Mouse (Mus musculus) forebrain, embryonic 11.5 days (tissue): ENCODE data around the gene Plekhg4. TPM values are rescaled to one million over a fixed set of nuclear protein-coding genes. Genes with fewer than 3 reads are reported as not detected.
A peak's percentile ranks its signal among the peaks of the same experiment; 100 is the strongest.

Source experiments
- ATAC-seq: fragments of 200-750 bp; cut with Nextera tagmentation; replicated peaks from 2 replicates; pipeline ENCODE4 v1.8.0; 2017; ENCODE audit warnings: moderate TSS enrichment; ENCODE audit not compliant: low FRiP score
- DNase-seq: peaks from one replicate; pipeline ENCODE4 v3.0.0-alpha.2; 2017; ENCODE audit warnings: low spot score
- H3K27ac ChIP-seq: fragments of 300-500 bp; sonication (generic); 2 replicates; pipeline ENCODE4 v1.5.1; 2014; ENCODE audit warnings: low read depth, low read length
- H3K27me3 ChIP-seq: fragments of 300-500 bp; sonication (generic); 2 replicates; pipeline ENCODE4 v1.6.1; 2014; ENCODE audit warnings: mild to moderate bottlenecking, low read length, mixed read lengths; ENCODE audit not compliant: control insufficient read depth, insufficient read depth
- H3K36me3 ChIP-seq: fragments of 300-500 bp; sonication (generic); 2 replicates; pipeline ENCODE4 v1.6.1; 2014; ENCODE audit warnings: mild to moderate bottlenecking, low read length, moderate library complexity, mixed read lengths; ENCODE audit not compliant: control insufficient read depth, insufficient read depth
- H3K4me1 ChIP-seq: fragments of 300-500 bp; sonication (generic); replicated peaks from 2 replicates; pipeline ENCODE4 v1.6.1; 2014; ENCODE audit warnings: low read length, mixed read lengths; ENCODE audit not compliant: control insufficient read depth, insufficient read depth
- H3K4me2 ChIP-seq: fragments of 300-500 bp; sonication (generic); 2 replicates; pipeline ENCODE4 v1.6.1; 2014; ENCODE audit warnings: low read depth, mild to moderate bottlenecking, low read length, moderate library complexity, mixed read lengths; ENCODE audit not compliant: severe bottlenecking
- H3K4me3 ChIP-seq: fragments of 300-500 bp; sonication (generic); 2 replicates; pipeline ENCODE4 v1.5.1; 2014; ENCODE audit warnings: low read depth, low read length
- H3K9ac ChIP-seq: fragments of 300-500 bp; sonication (generic); 2 replicates; pipeline ENCODE4 v1.6.1; 2014; ENCODE audit warnings: low read length
- H3K9me3 ChIP-seq: fragments of 300-500 bp; sonication (generic); 2 replicates; pipeline ENCODE4 v1.6.1; 2016; ENCODE audit warnings: low read length, mixed read lengths; ENCODE audit not compliant: control insufficient read depth
- WGBS: fragments of 180-500 bp; shearing (Covaris S2); extraction: QIAGEN DNeasy Blood & Tissue Kit; methylation state at CpG from one replicate; pipeline ENCODE4 v1.1.7; 2014; 5-methylcytosine and 5-hydroxymethylcytosine counted together
- polyA plus RNA-seq: library from polyadenylated mRNA; unstranded; fragments of >200 nt; fragmentation: Nextera tagmentation; extraction: Ambion mirVana; gene quantifications from 2 replicates; pipeline ENCODE4 v1.2.1, GENCODE M21; 2014

Gene Plekhg4
- polyA plus RNA-seq, 1 experiment from 2014 or later: 1.3 TPM

DNA sequence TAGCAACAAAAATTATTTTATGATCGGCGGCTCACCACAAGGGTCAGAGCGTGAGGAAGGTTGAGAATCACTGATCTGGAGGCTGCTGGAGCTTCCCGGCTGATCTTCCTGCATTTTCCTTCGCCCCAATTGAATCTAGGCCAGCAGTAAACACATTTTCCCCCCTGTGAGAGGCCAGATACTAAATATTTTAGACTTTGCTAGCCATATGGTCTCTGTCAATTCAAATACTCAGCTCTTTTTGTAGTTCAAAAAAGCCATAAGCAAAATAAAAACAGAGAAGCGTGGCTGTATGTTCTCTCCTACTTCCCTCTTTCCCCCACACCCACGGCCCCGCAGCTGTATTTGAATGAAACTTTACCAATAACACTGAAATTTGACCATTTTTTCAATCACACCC lies 30.4 kb downstream of the Plekhg4 start:
- no peaks in the 10 kb centered on the region for H3K36me3 ChIP-seq
- H3K9ac ChIP-seq: no peak overlapping the region
- H3K4me1 ChIP-seq: no peaks in the 10 kb centered on the region
- WGBS: 92% methylated on average over 8 of the region's 8 CpGs
- DNase-seq: no peak
- no peaks in the 10 kb centered on the region for H3K27me3 ChIP-seq
- no peak overlapping the region for H3K27ac ChIP-seq
- no peak overlapping the region for H3K4me2 ChIP-seq
- no peaks in the 10 kb centered on the region for H3K9me3 ChIP-seq
- ATAC-seq: no peak
- no peak overlapping the region for H3K4me3 ChIP-seq

DNA sequence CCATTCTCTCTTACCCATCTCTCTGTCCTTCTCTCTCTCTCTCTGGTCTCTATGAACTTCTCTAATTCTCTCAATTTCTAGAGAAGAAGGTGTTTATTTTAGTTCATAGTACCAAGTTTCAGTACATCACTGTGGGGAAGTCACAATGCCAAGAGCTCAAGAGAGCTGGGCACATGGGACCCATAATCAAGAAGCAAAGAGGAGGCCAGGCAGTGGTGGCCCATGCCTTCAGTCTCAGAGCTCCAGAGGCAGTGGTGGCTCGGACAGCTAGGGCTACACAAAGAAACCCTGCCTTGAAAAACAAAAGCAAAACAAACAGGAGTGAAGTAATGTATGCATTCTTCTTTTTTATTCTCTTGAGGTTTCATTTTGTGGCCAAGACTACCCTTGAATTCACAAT lies 31.4 kb downstream of the Plekhg4 start:
- Histone ChIP-seq H3K36me3 (no peaks in the 10 kb centered on the region), H3K4me1 (no peaks in the 10 kb centered on the region), H3K27ac (no peak overlapping the region), H3K4me2 (no peak overlapping the region), H3K27me3 (no peaks in the 10 kb centered on the region), H3K4me3 (no peak overlapping the region), H3K9me3 (no peaks in the 10 kb centered on the region), H3K9ac (no peak overlapping the region)
- WGBS: 65% methylated on average over 1 of the region's 1 CpGs
- ATAC-seq (no peak), DNase-seq (no peak)

DNA sequence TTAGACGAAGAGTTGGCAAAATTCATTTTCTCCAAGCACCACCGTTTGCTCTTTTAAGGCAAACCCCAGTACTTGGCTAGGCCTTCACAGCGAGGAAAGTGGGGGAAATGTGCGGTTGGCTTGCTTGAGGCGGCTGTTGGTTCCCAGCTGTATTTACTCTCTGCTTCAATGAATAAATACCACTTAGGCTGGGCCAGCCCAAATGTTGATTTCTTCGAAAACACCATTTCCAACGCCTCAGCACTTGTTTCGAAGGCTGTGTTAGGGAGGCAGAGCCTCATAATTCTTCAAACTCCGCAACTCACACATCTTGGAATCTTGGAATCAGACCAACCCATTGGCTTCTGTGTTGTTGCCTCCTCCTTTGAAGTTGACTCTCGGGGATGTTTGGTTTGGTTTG lies 33.3 kb downstream of the Plekhg4 start:
- no peak overlapping the region for H3K4me3 ChIP-seq
- 85% methylated on average over 10 of the region's 10 CpGs for WGBS
- ATAC-seq (no peak), DNase-seq (no peak)
- H3K36me3 ChIP-seq: no peaks in the 10 kb centered on the region
- H3K9ac ChIP-seq: no peak overlapping the region
- H3K27me3 ChIP-seq: no peaks in the 10 kb centered on the region
- no peaks in the 10 kb centered on the region for H3K4me1 ChIP-seq
- no peaks in the 10 kb centered on the region for H3K9me3 ChIP-seq
- H3K27ac ChIP-seq: no peak overlapping the region
- no peak overlapping the region for H3K4me2 ChIP-seq

DNA sequence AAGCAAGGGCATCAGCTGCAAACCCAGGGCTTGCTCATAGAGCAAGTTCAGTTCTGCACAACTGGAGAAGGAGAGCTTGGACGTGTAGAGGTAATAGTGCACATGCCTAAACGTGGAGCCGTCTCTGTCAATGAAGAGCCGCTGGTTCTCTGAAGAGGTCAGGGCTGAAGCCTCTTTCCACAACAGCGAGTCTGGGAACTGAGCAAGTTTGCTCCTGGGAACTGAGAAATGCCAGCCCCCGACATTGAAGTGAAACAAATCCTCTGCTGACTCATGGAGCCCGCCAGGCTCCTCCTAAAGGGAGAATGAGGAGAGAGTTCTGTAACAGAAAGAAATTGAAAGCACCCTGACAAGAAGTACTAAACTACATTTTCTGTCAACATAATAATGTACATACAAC lies 35.3 kb downstream of the Plekhg4 start:
- Histone ChIP-seq H3K4me1 (peaks cover under 1% of the 10 kb centered on the region; the same call in 1 of the 2 replicates), H3K4me2 (no peak overlapping the region), H3K36me3 (no peaks in the 10 kb centered on the region), H3K4me3 (no peak overlapping the region), H3K9ac (no peak overlapping the region), H3K9me3 (no peaks in the 10 kb centered on the region), H3K27me3 (peaks cover 5% of the 10 kb centered on the region; the same call in 1 of the 2 replicates), H3K27ac (no peak overlapping the region)
- DNase-seq: no peak
- 69% methylated on average over 7 of the region's 7 CpGs for WGBS
- ATAC-seq: no peak

DNA sequence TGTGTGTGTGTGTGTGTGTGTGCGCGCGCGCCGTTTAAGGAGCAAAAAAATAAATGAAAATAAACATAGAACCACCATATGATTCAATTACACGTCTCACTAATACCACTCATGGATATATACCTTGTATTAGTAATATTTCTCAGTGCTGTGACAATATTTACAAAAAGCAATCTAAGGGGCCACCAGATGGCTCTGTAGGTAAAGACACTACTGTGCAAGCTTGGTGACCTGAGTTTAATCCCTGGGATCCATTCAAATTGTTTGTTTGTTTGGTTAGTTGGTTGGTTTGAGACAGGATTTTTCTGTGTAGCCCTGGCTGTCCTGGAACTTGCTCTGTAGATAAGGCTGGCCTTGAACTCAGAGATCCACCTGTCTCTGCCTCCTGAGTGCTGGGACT lies 36.9 kb downstream of the Plekhg4 start:
- Histone ChIP-seq H3K4me2 (no peak overlapping the region), H3K9ac (no peak overlapping the region), H3K36me3 (no peaks in the 10 kb centered on the region), H3K4me3 (no peak overlapping the region), H3K27ac (no peak overlapping the region), H3K4me1 (peaks cover 3% of the 10 kb centered on the region; the same call in 1 of the 2 replicates), H3K9me3 (no peaks in the 10 kb centered on the region), H3K27me3 (peaks cover 7% of the 10 kb centered on the region; the same call in 1 of the 2 replicates)
- 94% methylated on average over 6 of the region's 6 CpGs for WGBS
- ATAC-seq (no peak), DNase-seq (no peak)

DNA sequence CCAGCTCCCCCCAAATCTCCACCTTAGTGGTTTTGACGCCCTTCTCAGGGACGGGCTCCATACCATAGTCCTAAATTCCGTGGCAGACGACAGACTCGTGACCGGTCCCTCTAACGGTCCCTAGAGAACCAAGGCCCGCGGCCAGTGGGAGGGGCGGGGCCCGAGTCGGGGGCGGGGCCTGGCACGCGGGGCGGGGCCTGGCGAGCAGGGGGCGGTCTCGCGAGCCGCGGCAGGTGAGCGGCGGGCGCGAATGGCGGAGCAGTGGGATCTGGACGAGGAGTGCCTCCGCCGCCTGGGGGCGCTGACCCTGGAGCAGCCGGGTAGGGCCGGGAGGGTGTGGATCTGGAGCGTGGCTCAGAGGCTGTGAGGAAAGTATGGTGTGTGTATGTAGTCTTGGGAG lies 40.3 kb downstream of the Plekhg4 start, which contains the start of the genes Kctd19 and Lrrc36:
Kctd19 (minus strand) TSS at position 112 of the 400 bp plus-strand sequence.
Lrrc36 (plus strand) TSS at position 181 of the 400 bp plus-strand sequence.
- H3K4me1 ChIP-seq: peaks cover 3% of the 10 kb centered on the region; the same call in 1 of the 2 replicates
- no peak within 1 kb of the TSS for H3K27ac ChIP-seq
- H3K4me2 ChIP-seq: peak within 1 kb of the TSS; percentile 49
- H3K9me3 ChIP-seq: no peaks in the 10 kb centered on the region; the same call in 1 of the 2 replicates
- H3K27me3 ChIP-seq: peaks cover 7% of the 10 kb centered on the region; the same call in 1 of the 2 replicates
- DNase-seq: peak; percentile 85
- peak; percentile 84 for ATAC-seq
- no peaks in the 10 kb centered on the region for H3K36me3 ChIP-seq
- H3K9ac ChIP-seq: no peak within 1 kb of the TSS; the same call in 1 of the 2 replicates
- WGBS: under 1% methylated on average over 34 of the region's 34 CpGs
- H3K4me3 ChIP-seq: peak within 1 kb of the TSS; percentile 22; the same call in 1 of the 2 replicates

DNA sequence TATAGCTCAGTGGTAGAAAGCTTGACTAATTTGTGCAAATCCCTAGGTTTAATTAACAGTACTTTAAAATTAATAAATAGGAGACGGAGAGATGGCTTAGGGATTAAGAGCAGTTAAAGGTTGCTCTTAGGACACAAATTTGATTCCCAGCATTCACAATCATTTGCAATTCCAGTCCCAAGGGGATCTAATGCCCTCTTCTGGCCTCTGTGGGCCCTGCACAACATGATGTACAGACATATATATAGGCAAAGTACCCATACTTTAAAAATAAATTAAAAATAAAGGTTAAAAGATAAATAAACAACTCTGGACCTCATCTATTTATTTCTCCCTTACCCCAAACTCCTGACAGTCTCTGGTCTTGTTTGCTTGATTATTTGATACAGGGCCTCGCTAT lies 45.9 kb downstream of the Plekhg4 start:
- Histone ChIP-seq H3K36me3 (no peaks in the 10 kb centered on the region), H3K27me3 (no peaks in the 10 kb centered on the region; the same call in 1 of the 2 replicates), H3K4me3 (no peak overlapping the region), H3K4me1 (no peaks in the 10 kb centered on the region), H3K27ac (no peak overlapping the region), H3K9ac (no peak overlapping the region), H3K4me2 (no peak overlapping the region), H3K9me3 (no peaks in the 10 kb centered on the region; the same call in 1 of the 2 replicates)
- DNase-seq: no peak
- no peak for ATAC-seq
- WGBS: 81% methylated on average over 2 of the region's 2 CpGs

DNA sequence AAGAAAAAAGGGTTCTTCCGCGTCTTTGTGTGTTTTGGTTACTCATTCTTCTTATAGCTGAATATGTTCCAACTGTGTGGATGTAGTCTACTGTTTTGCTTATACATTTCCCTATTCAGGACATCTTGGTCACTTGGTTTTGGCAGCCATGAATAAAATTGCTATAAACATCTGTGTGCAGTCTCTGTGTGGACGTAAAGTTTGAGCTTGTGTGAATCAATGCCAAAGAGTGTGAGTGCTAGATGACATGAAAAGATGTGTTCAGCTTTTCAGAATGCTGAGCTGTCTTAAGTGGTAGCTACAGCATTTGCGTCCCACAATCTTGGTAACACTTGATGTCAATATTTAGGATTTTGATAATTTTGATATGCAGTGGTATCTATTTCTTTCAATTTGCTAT lies 46.7 kb downstream of the Plekhg4 start:
- Histone ChIP-seq H3K4me3 (no peak overlapping the region), H3K9me3 (no peaks in the 10 kb centered on the region; the same call in 1 of the 2 replicates), H3K27ac (no peak overlapping the region), H3K4me1 (no peaks in the 10 kb centered on the region), H3K36me3 (no peaks in the 10 kb centered on the region), H3K27me3 (no peaks in the 10 kb centered on the region), H3K4me2 (no peak overlapping the region), H3K9ac (no peak overlapping the region)
- DNase-seq (no peak), ATAC-seq (no peak)
- 89% methylated on average over 4 of the region's 4 CpGs for WGBS

DNA sequence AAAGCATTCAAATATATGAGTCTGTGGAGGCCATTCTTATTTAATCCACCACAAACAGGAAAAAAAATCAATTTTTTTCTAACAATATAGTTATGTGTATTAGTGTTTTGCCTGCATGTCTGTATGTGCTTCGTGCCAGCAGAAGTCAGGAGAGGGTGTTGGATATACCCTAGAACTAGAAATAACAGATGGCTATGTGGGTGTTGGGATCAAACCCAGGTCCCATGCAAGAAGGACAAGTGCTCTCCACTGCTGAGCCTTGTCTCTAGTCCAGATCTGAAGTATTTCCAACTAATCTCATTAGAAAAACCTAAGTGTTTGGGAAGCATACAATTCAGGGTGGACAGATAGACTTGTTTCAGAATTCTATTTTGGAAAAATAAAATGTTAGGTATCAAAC lies 48.9 kb downstream of the Plekhg4 start:
- no peaks in the 10 kb centered on the region for H3K4me1 ChIP-seq
- H3K9ac ChIP-seq: no peak overlapping the region
- ATAC-seq (no peak), DNase-seq (no peak)
- no peak overlapping the region for H3K4me3 ChIP-seq
- no peak overlapping the region for H3K27ac ChIP-seq
- no peak overlapping the region for H3K4me2 ChIP-seq
- no peaks in the 10 kb centered on the region for H3K27me3 ChIP-seq
- WGBS: 70% methylated on average over 1 of the region's 1 CpGs
- H3K9me3 ChIP-seq: no peaks in the 10 kb centered on the region; the same call in 1 of the 2 replicates
- no peaks in the 10 kb centered on the region for H3K36me3 ChIP-seq
